Mouse (Mus musculus) forebrain, embryonic 13.5 days (tissue): ENCODE data around the gene Zdhhc6. TPM values are rescaled to one million over a fixed set of nuclear protein-coding genes. Genes with fewer than 3 reads are reported as not detected.

Experiments used
- ATAC-seq: fragments of 200-750 bp; cut with Nextera tagmentation; 2 replicates; pipeline ENCODE4 v1.8.0; 2017
- H3K27ac ChIP-seq: fragments of 300-500 bp; sonication (generic); 2 replicates; pipeline ENCODE4 v1.5.1; 2015; ENCODE audit warnings: inconsistent platforms, mild to moderate bottlenecking, moderate library complexity
- H3K27me3 ChIP-seq: fragments of 300-500 bp; sonication (generic); 2 replicates; pipeline ENCODE4 v1.6.1; 2015; ENCODE audit warnings: mild to moderate bottlenecking, inconsistent platforms
- H3K36me3 ChIP-seq: fragments of 300-500 bp; sonication (generic); 2 replicates; pipeline ENCODE4 v1.6.1; 2015; ENCODE audit warnings: mild to moderate bottlenecking, inconsistent platforms; ENCODE audit not compliant: poor library complexity, severe bottlenecking
- H3K4me1 ChIP-seq: fragments of 300-500 bp; sonication (generic); 2 replicates; pipeline ENCODE4 v1.6.1; 2015; ENCODE audit warnings: inconsistent platforms
- H3K4me2 ChIP-seq: fragments of 300-500 bp; sonication (generic); 2 replicates; pipeline ENCODE4 v1.6.1; 2015; ENCODE audit warnings: inconsistent platforms, mild to moderate bottlenecking, moderate library complexity
- H3K4me3 ChIP-seq: fragments of 300-500 bp; sonication (generic); 2 replicates; pipeline ENCODE4 v1.5.1; 2015; ENCODE audit warnings: mild to moderate bottlenecking, inconsistent platforms
- H3K9ac ChIP-seq: fragments of 300-500 bp; sonication (generic); 2 replicates; pipeline ENCODE4 v1.6.1; 2015; ENCODE audit warnings: mild to moderate bottlenecking, inconsistent platforms
- H3K9me3 ChIP-seq: fragments of 300-500 bp; sonication (generic); replicated peaks from 2 replicates; pipeline ENCODE4 v1.6.1; 2016; ENCODE audit warnings: inconsistent platforms
- WGBS: fragments of 180-500 bp; shearing (Covaris S2); methylation state at CpG from one replicate; pipeline ENCODE4 v1.1.7; 2015; 5-methylcytosine and 5-hydroxymethylcytosine counted together
- polyA plus RNA-seq: library from polyadenylated mRNA; unstranded; fragments of >200 nt; fragmentation: Nextera tagmentation; extraction: Ambion mirVana; gene quantifications from 2 replicates; pipeline ENCODE4 v1.2.1, GENCODE M21; 2015

Gene Zdhhc6
- 74.9 and 81.3 TPM in 2 replicates for polyA plus RNA-seq

DNA sequence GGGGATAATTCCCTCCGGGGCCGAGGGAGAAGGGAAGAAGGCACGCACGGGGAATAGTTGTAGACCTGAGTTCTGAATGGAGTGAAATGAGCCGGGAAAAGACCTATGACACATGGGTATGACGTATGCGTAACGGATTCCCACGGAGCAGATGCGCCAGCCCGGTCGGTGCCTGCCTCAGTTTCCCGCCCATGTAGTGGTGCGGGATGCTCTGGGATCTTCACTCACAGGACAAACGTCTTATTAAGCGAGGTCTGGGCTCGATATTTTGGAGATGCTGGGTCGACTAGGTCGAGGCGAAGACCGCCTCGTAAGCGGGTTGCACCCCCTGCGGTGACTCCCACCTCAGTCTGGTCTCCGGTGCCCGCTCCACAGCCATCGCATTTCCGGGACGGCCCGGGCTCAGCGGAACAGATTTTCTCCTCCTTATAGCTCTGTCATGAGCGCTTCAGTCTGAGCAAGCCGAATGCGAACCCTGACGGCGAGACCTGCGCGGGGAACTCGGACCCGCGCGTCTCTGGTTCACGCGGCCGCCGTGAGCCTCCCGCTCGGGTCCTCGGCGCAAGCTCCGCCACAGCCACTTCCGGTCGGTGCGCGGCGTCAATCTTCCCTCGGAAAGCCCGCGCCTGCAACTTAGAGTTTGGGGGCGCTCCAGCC lies at the start of gene Zdhhc6:
Gene Zdhhc6, minus strand, starts transcription at position 581 of the 657 bp plus-strand sequence.
- H3K36me3 ChIP-seq = peaks cover 13% of the 10 kb centered on the region
- no peaks in the 10 kb centered on the region for H3K9me3 ChIP-seq
- H3K4me2 ChIP-seq = peak within 1 kb of the TSS; percentile 89
- ATAC-seq = peak; percentile 87
- peak within 1 kb of the TSS; percentile 68; the same call in 1 of the 2 replicates for H3K27ac ChIP-seq
- peak within 1 kb of the TSS; percentile 87 for H3K4me3 ChIP-seq
- H3K27me3 ChIP-seq = no peaks in the 10 kb centered on the region
- under 1% methylated on average over 60 of the region's 60 CpGs for WGBS
- peaks cover 47% of the 10 kb centered on the region for H3K4me1 ChIP-seq
- peak within 1 kb of the TSS; percentile 85 for H3K9ac ChIP-seq

DNA sequence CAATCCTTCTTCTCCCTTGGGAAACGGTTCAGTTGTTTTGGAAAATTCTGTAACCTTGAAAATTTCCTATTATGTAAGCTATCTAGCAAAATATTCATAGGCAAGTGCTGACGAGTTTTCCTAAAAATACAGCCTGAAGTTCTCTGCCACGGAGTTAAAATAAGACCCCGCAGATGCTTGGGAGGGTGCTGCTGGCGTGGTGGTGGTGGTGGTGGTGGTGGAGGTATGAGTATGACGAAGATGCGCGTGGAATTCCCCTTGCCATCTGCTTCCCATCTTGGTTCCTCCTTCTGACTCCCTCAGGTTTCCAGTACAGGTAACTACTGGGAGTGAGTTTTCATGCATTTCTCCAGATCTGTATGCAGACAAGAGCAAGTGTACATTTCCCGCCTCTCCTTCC lies 46.8 kb upstream of the Zdhhc6 start:
- no peaks in the 10 kb centered on the region for H3K27me3 ChIP-seq
- H3K36me3 ChIP-seq = no peaks in the 10 kb centered on the region
- H3K4me2 ChIP-seq = no peak overlapping the region
- H3K4me3 ChIP-seq = no peak overlapping the region
- no peak overlapping the region for H3K27ac ChIP-seq
- 91% methylated on average over 9 of the region's 9 CpGs for WGBS
- no peak for ATAC-seq
- H3K9me3 ChIP-seq = no peaks in the 10 kb centered on the region
- H3K9ac ChIP-seq = no peak overlapping the region
- H3K4me1 ChIP-seq = no peaks in the 10 kb centered on the region

DNA sequence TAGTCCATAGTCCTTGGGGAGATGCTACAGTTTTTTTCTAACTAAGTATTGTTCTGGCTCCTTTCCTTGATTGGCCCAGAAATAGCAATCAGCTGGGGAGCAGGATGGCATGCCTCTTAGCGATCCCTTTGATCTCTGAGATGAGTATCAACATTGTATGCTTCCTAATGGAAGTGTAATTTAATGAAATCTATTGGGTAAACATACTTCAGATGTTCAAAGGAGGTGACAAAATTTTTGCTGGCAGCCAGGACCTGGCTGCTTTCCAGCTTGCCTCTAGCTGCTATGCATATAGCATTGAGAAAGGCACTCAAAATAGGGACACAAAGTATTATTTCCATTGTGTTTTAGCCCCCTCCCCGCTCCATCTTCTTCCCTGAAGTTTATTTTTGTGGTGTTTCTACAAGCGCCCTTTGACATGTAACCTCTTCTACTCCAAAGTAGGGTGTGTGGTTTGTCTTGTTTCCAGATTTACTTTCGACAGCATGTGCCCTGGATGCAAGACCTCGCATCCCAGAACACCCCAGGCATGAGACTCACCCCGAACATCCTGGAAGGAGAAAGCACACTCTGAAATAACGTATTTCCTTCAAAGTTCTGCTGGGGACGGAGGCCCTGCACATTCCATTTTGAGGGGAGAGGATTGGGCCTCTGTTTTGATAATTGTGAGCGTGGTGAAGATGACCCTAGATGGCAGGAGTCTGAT lies 35.0 kb upstream of the Zdhhc6 start:
- Histone ChIP-seq H3K36me3 (no peaks in the 10 kb centered on the region), H3K4me2 (no peak overlapping the region), H3K9ac (no peak overlapping the region), H3K27me3 (no peaks in the 10 kb centered on the region), H3K4me3 (no peak overlapping the region), H3K4me1 (peaks cover 9% of the 10 kb centered on the region; the same call in 1 of the 2 replicates), H3K9me3 (no peaks in the 10 kb centered on the region), H3K27ac (no peak overlapping the region)
- 74% methylated on average over 9 of the region's 9 CpGs for WGBS
- no peak for ATAC-seq

DNA sequence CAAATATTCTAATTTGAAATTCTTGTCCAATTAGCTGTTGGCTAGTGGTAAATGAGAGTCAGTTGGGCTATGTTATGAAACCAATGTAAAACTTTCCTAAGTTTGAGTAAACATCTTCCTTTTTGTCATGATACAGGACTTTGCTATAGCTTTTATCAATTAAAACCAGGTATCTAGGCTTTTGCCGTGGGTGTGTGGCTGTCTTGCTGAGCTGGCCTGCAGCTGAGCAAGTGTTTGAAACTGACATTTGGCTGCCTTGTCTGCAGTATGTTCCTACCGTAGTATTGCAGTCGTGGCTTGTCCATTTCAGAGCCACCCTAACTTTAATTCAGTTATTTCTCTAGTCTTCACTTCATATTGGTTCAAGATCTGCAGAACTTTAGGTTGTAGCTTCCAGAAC lies 32.4 kb upstream of the Zdhhc6 start:
- H3K4me2 ChIP-seq = no peak overlapping the region
- ATAC-seq = no peak
- no peaks in the 10 kb centered on the region for H3K27me3 ChIP-seq
- no peak overlapping the region for H3K27ac ChIP-seq
- H3K4me1 ChIP-seq = peaks cover 9% of the 10 kb centered on the region; the same call in 1 of the 2 replicates
- WGBS = 91% methylated on average over 3 of the region's 3 CpGs
- no peaks in the 10 kb centered on the region for H3K36me3 ChIP-seq
- H3K4me3 ChIP-seq = no peak overlapping the region
- H3K9me3 ChIP-seq = no peaks in the 10 kb centered on the region
- no peak overlapping the region for H3K9ac ChIP-seq

DNA sequence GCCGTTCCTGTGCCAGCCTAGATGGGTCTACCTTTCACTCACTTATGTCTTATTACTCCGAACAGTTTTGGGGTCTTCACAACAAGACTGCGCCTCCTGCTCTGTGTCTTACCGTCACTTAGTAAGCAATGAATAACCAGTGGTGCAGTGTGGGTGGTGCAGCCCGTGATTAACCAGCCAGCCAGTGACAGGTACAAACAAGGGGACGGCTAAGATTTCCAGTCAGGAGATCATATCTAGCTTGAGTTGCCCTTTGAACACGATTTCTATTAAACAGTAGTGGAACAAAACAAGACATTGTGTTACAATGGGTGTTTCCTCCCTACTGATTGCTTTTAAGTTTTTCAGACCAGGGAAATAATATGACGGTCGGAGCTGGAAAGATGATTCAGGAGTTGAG lies 27.4 kb upstream of the Zdhhc6 start:
- 90% methylated on average over 9 of the region's 9 CpGs for WGBS
- H3K4me2 ChIP-seq = no peak overlapping the region
- no peak for ATAC-seq
- no peaks in the 10 kb centered on the region for H3K9me3 ChIP-seq
- H3K4me1 ChIP-seq = no peaks in the 10 kb centered on the region
- no peak overlapping the region for H3K27ac ChIP-seq
- H3K9ac ChIP-seq = no peak overlapping the region
- H3K27me3 ChIP-seq = no peaks in the 10 kb centered on the region
- H3K36me3 ChIP-seq = no peaks in the 10 kb centered on the region
- H3K4me3 ChIP-seq = no peak overlapping the region

DNA sequence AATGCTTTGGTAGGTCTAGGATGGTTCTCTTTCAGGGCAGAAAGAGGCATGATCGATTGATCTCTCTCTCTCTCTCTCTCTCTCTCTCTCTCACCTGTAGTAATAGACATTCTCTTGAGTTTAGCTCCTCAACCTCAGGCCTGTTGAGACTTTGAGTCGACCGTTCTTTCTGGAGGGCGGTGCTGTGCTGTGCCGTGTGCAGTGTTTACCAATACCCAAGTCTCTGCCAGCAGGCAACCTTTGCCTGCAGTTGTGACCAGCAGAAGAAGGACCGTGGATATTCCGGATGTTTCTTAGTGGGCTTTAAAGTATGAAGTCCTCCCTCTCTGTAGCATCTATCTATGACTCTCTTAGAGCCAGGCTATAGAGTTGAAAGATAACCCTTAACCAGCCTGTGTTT lies 26.6 kb upstream of the Zdhhc6 start:
- Histone ChIP-seq H3K4me2 (no peak overlapping the region), H3K36me3 (no peaks in the 10 kb centered on the region), H3K4me1 (no peaks in the 10 kb centered on the region), H3K27me3 (no peaks in the 10 kb centered on the region), H3K9me3 (no peaks in the 10 kb centered on the region), H3K27ac (no peak overlapping the region), H3K4me3 (no peak overlapping the region), H3K9ac (no peak overlapping the region)
- WGBS = 95% methylated on average over 7 of the region's 7 CpGs
- ATAC-seq = no peak

DNA sequence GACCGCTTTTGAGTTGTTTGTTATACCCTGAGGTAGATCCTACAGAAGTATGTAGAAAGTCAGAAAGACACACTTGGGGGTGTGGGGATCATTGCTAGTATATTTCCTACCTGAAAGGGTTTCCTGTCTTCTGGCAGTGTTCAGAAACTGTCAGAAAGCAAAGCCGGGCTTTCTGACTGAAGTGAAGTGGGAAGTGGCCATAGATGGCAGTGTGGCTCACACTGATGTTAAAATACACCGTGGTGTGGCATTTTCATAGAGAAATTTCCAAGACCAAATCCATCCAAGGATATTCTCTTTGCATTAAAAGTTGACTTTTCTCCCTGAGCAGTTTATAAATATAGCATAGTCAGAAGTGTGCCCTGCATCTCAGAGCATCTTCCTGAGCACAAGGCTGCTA lies 25.5 kb upstream of the Zdhhc6 start:
- WGBS = 77% methylated on average over 3 of the region's 3 CpGs
- Histone ChIP-seq H3K9me3 (no peaks in the 10 kb centered on the region), H3K27me3 (no peaks in the 10 kb centered on the region), H3K36me3 (no peaks in the 10 kb centered on the region), H3K9ac (no peak overlapping the region), H3K4me1 (peaks cover 5% of the 10 kb centered on the region; the same call in 1 of the 2 replicates), H3K4me3 (no peak overlapping the region), H3K4me2 (no peak overlapping the region), H3K27ac (no peak overlapping the region)
- no peak for ATAC-seq

DNA sequence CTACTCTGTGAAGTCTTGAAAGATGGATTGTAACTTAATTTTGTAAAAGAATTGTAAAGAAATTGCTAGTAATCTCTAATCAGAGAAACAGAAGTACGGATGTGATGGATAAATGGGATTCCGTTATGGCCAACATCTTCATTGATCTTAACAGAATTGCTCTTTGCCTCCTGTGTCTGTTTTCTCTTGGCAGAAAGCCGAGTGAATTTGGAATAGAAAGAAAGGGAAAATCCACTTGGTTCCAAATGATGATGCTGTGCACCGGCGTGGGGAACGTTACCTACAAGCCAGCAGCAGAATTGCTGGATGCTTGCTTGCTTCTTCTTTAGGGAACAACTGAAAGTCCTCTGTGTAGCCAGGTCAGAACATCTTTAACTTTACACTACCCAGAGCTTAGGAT lies 24.7 kb upstream of the Zdhhc6 start:
- WGBS = 85% methylated on average over 6 of the region's 6 CpGs
- no peak overlapping the region for H3K27ac ChIP-seq
- ATAC-seq = no peak
- no peak overlapping the region for H3K4me2 ChIP-seq
- no peaks in the 10 kb centered on the region for H3K36me3 ChIP-seq
- H3K4me1 ChIP-seq = peaks cover 6% of the 10 kb centered on the region; the same call in 1 of the 2 replicates
- H3K9ac ChIP-seq = no peak overlapping the region
- H3K27me3 ChIP-seq = no peaks in the 10 kb centered on the region
- no peaks in the 10 kb centered on the region for H3K9me3 ChIP-seq
- H3K4me3 ChIP-seq = no peak overlapping the region

DNA sequence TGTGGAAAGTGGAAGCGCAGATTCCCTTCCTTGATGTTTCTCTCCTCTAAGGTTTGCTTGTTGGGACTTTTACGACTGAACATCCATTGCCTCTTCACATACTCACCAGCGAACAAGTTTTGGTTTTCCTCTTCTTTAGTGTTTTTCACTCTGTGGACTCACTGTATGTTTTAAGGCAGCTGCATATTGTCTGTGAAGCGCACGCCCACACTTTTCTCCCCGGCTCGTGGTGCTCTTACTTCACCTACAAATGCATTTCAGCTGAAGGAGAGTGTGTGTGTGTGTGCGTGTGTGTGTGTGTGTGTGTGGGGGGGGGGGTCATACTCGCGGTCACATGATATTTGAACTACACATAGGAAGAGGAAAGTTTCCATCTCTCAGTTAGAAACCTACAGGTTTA lies 21.8 kb upstream of the Zdhhc6 start:
- Histone ChIP-seq H3K4me1 (peaks cover 6% of the 10 kb centered on the region; the same call in 1 of the 2 replicates), H3K27me3 (no peaks in the 10 kb centered on the region), H3K4me2 (no peak overlapping the region), H3K9me3 (no peaks in the 10 kb centered on the region), H3K9ac (no peak overlapping the region), H3K4me3 (no peak overlapping the region), H3K27ac (no peak overlapping the region), H3K36me3 (no peaks in the 10 kb centered on the region)
- 89% methylated on average over 10 of the region's 10 CpGs for WGBS
- no peak for ATAC-seq

DNA sequence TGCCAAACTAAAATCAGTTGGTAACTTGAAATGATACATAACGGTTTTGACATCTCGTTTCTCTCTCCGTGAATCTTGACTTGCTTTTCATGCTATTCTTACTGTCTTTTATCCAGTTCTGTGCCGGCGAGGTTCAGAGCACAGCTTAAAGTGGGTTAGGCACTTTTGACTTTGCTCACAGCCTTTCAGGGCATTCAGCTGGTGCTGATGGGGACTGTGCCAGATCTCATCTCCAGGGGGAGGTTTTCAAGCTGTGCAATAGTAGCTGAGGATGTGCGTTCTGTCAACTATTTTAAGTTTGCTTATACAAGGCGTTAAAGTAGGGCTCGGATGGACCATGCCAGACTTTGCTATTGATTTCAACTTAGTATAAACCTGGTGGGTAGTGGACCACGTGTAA lies 21.2 kb upstream of the Zdhhc6 start:
- Histone ChIP-seq H3K36me3 (no peaks in the 10 kb centered on the region), H3K4me2 (no peak overlapping the region), H3K4me1 (peaks cover 6% of the 10 kb centered on the region; the same call in 1 of the 2 replicates), H3K27ac (no peak overlapping the region; the same call in 1 of the 2 replicates), H3K27me3 (no peaks in the 10 kb centered on the region), H3K9me3 (no peaks in the 10 kb centered on the region), H3K9ac (no peak overlapping the region; the same call in 1 of the 2 replicates), H3K4me3 (no peak overlapping the region)
- WGBS = 75% methylated on average over 9 of the region's 9 CpGs
- no peak for ATAC-seq

DNA sequence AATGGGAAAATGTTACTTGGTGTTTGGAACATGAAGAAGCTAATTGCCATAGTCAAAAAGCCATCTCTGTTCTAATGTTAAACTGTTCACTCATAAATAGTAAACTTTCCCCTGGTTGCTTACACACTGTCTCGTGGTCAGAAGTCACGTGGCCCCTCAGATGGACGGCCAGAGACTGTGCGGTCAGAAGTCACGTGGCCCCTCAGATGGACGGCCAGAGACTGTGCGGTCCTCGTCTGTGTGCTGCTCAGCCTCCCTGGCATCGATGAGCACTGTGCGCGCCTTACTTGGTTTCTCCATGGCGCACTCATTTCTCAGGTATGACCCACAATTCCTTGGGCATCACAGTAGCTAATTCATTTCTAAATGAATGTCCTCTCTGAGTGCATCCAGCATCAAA lies 20.6 kb upstream of the Zdhhc6 start:
- Histone ChIP-seq H3K9me3 (no peaks in the 10 kb centered on the region), H3K27me3 (no peaks in the 10 kb centered on the region), H3K4me1 (peaks cover 6% of the 10 kb centered on the region; the same call in 1 of the 2 replicates), H3K9ac (no peak overlapping the region), H3K36me3 (peaks cover 1% of the 10 kb centered on the region; the same call in 1 of the 2 replicates), H3K4me3 (no peak overlapping the region), H3K27ac (no peak overlapping the region), H3K4me2 (no peak overlapping the region)
- no peak for ATAC-seq
- 86% methylated on average over 12 of the region's 12 CpGs for WGBS

DNA sequence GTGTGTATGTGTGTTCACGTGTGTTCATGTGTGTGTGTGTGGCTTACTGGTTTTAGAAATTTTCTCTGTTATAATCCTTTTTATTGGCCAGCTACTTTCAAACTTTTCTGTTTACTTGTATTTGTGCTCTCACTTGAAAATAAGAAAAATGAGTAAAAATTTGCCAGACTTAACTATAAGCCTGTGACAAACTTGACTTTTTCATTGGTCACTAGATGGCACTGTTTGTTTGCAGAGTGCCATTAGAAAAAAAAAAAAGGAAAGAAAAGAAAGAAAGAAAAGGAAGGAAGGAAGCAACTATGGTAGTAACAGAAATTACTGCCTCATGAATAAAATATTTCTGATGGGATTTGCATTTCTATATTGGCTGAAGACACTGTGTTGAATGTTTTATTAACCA lies 20.0 kb upstream of the Zdhhc6 start:
- Histone ChIP-seq H3K27ac (no peak overlapping the region), H3K36me3 (peaks cover 3% of the 10 kb centered on the region; the same call in 1 of the 2 replicates), H3K4me2 (no peak overlapping the region), H3K9me3 (no peaks in the 10 kb centered on the region), H3K4me1 (peaks cover 6% of the 10 kb centered on the region; the same call in 1 of the 2 replicates), H3K27me3 (no peaks in the 10 kb centered on the region), H3K4me3 (no peak overlapping the region), H3K9ac (no peak overlapping the region)
- WGBS = 97% methylated on average over 1 of the region's 1 CpGs
- no peak for ATAC-seq
